Mouse (Mus musculus) MEL-GATA-1-ER (cell line): ENCODE measurements around the gene Grsf1.
A peak's percentile ranks its signal among the peaks of the same experiment; 100 is the strongest.

ENCODE experiments used
- DNase-seq: peaks from one replicate; pipeline ENCODE4 v3.0.0-alpha.2; 2012; ENCODE audit warnings: low read depth; ENCODE audit errors: extremely low read depth

Gene Grsf1

GRCm38 (mm10) chr5:88689279-88689938, 13.4 kb upstream of the Grsf1 start:
- DNase-seq: peak; percentile 54

DNA sequence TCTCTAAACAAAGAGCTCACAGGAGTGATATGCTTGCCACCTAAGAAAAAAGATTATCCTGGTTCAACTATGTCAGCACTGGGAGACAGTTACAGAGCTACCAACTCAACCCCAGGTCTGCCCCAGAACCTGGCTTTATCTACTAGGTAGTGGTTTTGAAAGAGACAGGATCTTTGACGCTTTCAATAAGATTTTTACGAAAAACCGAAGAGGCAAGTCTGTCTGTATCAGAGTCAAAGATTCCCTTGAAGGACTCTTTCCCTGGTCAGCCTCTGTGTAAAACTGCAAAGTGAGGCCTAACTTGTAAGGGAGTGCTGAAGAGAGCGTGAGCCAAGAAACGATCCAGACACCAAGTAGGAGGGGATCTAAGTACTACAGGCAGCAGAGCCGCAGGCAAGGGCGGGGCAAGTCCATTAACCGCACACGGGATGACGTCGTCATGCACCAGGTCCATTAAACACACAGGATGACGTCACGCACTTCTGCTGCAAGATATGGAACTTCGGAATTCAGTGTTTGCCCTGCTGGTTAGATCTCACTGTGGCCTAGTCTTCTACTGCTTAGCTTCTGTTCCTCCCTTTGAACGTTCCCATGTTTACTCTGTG, 12.7 kb upstream of the Grsf1 start:
- DNase-seq: peak; percentile 86

DNA sequence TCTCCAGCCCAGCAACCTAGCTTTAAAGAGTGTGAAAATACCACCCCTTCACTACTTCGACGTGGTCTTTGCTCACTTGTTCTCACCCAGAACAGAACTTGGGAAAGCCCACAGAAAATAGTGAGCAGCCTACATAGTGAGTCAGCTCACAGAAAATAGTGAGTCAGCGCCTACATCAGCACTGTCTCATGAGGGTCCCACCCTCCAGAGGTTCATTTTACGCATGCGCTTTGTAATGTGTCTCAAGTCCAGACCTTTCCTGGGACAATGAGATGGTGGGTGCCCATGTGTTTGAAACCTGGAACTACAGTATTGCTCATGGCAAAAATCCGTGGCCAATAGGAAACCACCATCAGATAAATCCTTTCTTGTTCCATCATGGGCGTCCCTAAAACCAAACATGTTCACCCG, 12.0 kb upstream of the Grsf1 start:
- DNase-seq: peak; percentile 27

DNA sequence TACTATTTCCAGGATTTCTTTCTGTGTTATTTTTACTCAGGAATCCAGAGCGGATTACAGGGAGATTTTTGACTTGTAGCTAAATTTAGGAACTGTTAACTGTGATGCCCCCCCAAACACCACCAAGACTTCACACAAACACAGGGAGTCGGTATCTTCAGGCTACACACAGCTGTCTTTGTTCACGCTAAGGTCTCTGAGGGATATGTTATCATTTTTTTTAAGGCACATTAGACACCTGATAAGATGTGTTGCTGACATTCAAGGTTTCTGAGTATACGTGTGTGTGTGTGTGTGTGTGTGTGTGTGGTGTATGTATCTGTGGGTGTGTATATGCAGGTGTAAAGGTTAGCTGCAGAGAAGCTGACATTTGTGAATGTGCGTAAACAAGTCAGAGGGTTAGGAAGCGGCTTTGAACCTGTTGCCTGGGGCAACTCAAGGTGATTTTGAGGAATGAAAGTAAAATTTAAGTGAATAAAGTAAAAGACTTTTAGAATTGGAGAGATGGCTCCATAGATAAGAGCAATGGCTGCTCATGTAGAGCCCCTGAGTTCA, 9.9 kb upstream of the Grsf1 start:
- DNase-seq: no peak

GRCm38 (mm10) chr5:88685306-88685705, 9.3 kb upstream of the Grsf1 start:
- no peak for DNase-seq

- DNase-seq: no peak
Measured at GRCm38 (mm10) chr5:88684226-88684625, 8.3 kb upstream of the Grsf1 start.

DNA sequence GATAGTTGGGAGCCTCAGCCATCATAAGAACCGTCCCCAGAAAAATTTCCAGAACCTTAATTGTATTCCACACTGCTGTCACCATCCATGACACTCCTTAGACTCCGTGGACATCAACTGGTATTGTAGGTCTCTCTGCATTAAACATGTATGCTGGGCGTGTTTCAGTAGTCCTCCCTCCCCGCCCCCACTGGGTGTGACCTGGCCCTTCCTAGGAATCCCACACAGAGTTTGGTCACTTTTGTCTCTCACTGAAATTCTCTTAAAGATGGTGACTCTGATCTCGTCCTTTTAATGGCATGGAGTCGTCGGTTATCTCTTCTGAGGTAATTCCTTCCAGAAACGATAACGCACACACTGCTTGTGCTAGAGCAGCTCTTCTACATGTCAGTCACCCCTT, 7.7 kb upstream of the Grsf1 start:
- no peak for DNase-seq

DNA sequence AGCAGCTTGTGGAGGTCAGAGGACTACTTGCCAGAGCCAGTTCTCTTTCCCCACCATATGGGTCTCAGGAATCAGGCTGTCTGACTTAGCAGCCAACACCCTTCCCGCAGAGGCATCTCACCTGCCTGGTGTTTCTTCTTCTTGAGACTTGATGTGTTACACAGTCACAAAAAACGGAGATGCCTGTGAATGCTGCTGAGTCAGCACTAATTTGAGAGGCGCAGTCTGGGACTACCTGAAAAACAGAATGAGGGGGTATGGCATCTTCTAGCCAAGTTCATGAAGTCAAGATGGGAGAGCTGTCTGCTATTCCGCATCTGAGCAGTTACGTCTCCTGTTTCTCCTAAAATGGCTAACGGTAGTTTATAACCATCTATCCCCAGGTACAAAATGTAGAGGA, 4.6 kb upstream of the Grsf1 start:
- DNase-seq: no peak

DNA sequence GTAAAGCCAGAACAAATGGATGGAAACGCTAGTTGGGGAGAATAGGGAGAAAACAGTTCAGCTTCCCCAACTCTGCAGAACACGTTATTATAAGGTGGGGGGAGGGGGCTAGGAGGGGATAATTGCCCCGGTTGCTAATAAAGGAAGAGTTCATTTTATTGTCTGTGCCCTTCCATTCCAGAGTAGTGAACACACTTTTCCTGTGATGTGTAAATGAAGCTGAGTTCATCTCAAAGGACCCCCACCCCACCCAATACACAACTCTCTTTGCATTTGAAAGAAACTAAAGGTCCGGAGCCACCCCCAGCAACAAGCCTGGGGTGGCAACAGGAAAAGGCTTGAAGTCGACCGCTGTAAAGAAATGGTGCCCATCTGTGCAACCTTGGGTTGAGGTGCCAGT, 3.4 kb upstream of the Grsf1 start:
- no peak for DNase-seq

DNA sequence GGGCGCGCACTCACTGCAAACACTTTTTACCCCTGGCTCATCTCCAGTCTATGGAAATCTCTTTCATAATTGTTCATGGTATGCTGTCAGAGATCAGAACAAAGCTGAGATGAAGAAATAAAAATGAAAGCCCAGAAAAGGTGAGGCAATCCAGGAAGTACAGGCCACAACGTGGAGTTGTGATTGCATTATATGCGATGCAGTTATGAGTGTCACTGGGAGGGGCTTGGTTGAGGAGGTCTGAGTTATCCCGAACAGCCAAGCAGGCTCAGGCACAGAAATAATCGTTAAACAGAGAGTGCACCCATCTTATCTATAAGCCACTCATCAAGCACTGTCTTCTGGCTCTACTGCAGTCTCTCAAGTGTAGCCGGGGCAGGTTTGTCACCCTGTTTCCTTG, 3.0 kb upstream of the Grsf1 start:
- no peak for DNase-seq

GRCm38 (mm10) chr5:88674703-88675442, 1.1 kb downstream of the Grsf1 start:
- DNase-seq: peak; percentile 23

GRCm38 (mm10) chr5:88663875-88664274, 12.1 kb downstream of the Grsf1 start:
- no peak for DNase-seq

DNA sequence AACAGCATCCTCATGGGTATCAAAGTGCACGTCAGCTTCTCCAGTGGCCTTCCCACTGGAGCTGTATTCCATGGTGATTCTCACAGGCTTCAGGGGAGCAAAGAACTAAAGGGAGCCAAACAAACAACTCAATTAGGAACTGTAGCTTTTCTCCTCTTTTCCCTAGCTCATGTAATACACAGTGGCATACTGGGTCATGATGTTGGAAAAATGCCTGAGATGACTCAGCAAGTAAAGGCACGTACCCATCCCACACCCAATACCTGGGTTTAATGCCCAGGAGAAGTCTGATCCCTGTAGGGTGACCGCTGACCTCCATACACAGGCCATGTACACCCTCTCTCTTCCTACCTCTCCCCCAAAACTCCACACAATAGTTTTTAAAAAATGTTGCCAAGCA, 12.8 kb downstream of the Grsf1 start:
- DNase-seq: no peak

- no peak for DNase-seq
Measured at GRCm38 (mm10) chr5:88657868-88658267, 18.1 kb downstream of the Grsf1 start.

- DNase-seq: no peak
Measured at GRCm38 (mm10) chr5:88652589-88652988, 23.4 kb downstream of the Grsf1 start.

DNA sequence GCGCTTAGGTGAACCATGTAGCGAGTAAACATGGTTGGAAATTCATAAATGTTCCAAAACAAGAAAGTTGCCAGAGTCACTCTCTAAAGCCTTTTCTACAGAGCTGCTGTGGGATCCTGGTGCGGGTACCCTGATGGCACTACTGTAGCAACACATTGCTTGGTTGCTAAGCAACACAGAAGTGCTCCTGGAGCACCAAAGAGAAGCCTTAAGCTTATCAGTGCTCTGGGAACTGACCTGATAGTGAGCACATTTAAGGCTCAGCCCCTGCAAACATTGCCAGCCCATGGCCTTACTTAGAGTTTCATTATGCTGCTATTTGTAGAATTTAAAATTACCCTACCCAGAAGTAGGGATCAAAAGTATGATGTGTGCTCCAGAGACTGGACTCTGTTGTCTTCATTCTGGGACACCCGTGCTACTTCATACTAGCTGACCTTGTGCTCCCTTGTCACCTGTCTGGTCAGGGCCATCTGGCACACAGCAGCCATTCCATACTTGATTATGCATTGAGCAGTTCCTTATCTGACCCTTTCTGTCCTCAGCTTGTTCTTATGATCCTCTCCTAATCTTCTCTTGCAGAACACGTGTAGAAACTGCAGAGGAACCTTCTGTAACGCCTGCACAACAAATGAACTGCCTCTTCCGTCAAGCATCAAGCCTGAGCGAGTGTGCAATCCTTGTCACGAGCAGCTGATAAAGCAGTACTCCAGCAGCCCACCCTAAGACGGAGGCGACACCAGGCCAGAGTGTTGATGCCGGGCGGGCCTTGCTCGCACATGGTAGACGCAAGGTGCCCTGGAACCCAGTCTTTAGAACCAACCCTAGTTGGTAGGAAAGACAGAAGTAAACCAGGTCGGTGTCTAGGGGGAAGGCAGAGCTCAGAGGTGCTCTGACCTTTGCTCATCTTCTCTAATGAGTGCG, 26.5 kb downstream of the Grsf1 start:
- DNase-seq: no peak

DNA sequence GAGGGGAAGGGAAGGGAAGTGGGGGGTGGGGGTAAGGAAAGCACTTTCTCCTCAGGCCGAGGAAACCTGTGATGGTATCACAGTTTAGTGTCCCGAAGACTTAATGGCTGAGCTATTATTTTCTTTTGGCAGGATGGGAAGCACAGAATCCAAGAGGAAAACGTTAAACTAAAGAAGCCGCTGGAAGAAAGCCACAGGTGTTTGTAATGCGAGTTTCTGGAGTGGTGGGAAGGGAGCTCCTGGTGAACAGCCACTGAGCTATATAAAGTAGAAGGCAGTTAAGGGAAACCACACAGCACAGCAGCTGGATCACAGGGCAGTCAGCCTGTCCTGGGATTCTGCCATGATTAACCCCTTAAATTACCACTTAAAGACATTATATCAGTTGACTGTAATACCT, 30.6 kb downstream of the Grsf1 start:
- no peak for DNase-seq

GRCm38 (mm10) chr5:88644901-88645300, 31.1 kb downstream of the Grsf1 start:
- DNase-seq: no peak

DNA sequence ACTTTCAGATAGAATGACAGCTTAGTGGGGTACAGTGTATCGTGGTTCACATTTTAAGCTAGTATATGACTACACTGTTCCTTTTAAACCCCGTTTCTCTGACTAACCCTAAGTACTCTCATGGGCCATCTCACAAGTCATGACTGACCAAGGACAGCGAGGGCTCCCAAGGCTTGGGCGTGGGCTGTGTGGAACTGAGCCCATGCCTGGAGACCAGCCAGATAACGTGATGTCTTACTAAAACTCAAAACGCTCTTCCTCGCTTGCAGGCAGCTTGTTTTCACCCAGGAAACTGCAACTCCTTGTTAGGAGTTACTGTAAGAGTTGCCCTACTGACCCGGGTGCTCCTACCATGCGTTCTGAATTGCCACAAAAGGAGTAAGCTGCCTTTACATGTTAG, 32.5 kb downstream of the Grsf1 start:
- DNase-seq: no peak

DNA sequence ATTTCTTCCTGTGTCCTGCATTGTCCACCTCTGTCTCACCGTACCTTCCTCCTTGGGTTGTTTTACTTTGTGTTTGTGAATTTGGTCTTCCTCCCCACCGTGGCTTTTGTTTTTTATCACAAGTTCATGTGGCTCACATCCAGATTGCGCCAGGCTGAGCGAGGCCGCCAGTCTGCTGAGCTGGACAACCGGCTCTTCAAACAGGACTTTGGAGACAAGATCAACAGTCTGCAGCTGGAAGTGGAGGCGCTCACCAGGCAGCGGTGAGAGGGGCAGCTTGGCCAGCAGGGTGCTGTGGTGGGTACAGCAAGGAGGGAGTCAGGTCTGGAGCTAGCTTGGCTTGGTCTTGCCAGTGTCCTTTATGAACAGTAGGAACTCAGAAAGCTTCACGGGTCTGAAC, 33.2 kb downstream of the Grsf1 start:
- no peak for DNase-seq

GRCm38 (mm10) chr5:88634076-88634475, 41.9 kb downstream of the Grsf1 start:
- no peak for DNase-seq
